Mouse (Mus musculus) T-helper 2 cell (primary cell): ENCODE results near the gene Scyl1.

Experiments
- in situ Hi-C: fragments of 300-600 bp; cut with MboI, MseI; formaldehyde crosslinking; loops from one replicate; pipeline ENCODE4 v1.15.1; 2025; ENCODE audit warnings: high pct_unique_total_duplicates

The Scyl1 gene

GRCm38 (mm10) chr19:5721233-5721632 lies 50.0 kb downstream of the Scyl1 start:
- in situ Hi-C loops: loop anchor here (10.0 kb wide), 1 partner anchor 56 kb away; the partner anchor contains the start of gene Sipa1

- in situ Hi-C loops: no loop called here
Observed at GRCm38 (mm10) chr19:5716955-5717354, 54.3 kb downstream of the Scyl1 start.

- in situ Hi-C loops: no loop called here
Observed at GRCm38 (mm10) chr19:5715793-5716688, 55.2 kb downstream of the Scyl1 start.

- in situ Hi-C loops: no loop called here
Observed at GRCm38 (mm10) chr19:5713730-5714129, 57.5 kb downstream of the Scyl1 start.

- in situ Hi-C loops: no loop called here
Observed at GRCm38 (mm10) chr19:5713255-5713654, 58.0 kb downstream of the Scyl1 start.

GRCm38 (mm10) chr19:5711907-5712460 lies 59.2 kb downstream of the Scyl1 start:
- in situ Hi-C loops: no loop called here

GRCm38 (mm10) chr19:5711218-5711617 lies 60.0 kb downstream of the Scyl1 start:
- in situ Hi-C loops: no loop called here

GRCm38 (mm10) chr19:5710581-5710980 lies 60.6 kb downstream of the Scyl1 start:
- in situ Hi-C loops: no loop called here

GRCm38 (mm10) chr19:5710068-5710467 lies 61.2 kb downstream of the Scyl1 start:
- in situ Hi-C loops: no loop called here
